8 mouse cellular contexts compared by ENCODE assay signal in the genomic region with DNA sequence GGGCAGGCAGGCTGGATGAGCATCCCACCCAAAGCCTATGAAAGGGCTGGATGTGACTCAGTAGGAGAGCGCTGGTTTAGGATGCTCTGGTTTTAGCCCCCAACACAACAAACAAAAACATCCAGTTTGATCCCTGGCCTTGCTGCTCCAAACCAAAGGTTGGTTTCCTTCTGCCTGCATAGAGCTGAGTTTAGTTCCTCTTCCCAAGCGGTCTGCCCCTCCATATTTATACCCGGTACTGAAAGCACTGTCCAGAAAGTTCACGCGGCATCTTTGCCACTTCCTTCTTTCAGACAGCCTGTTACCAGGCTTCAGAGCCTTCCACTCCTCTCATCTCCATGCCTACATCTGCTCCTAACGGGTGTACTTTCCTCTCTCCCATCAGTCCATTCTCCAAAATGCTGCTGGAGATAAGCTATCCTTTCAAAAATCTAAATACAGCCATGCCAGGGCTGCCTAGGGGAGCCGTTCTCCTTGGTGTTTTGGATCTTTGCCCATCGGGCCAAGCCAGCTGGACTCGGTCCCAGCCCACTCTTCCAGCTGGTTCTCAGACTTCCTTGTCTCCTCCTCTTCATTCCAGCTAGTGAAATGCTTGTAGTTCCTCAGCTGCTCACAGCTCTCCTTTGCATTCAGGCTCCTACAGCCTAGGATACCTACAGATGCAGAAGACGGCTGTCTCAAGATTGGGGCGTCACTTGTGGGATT. TPM values are rescaled to one million over a fixed set of nuclear protein-coding genes. Genes with fewer than 3 reads are reported as not detected.
DNase-seq lines count a peak whose midpoint lies in the region; ATAC-seq lines count a peak whose summit lies in the region.

No protein-coding gene starts in this region.

- DNase-seq in testis, postnatal 10 days (ENCODE audit: low spot score), result peak; percentile 60
- DNase-seq in testis, postnatal 14 days (ENCODE audit: low spot score), result no peak
- DNase-seq in cerebellum, adult 9-11 months, result peak; percentile 57
- DNase-seq in layer of hippocampus, adult 9-11 months, result peak; percentile 67
- DNase-seq in lung, postnatal 4 days, result peak; percentile 76 to 84
- DNase-seq in embryo, embryonic 9.5 days (ENCODE audit: extremely low spot score), result no peak

- no peaks in the 10 kb centered on the region for H3K36me3 ChIP-seq in heart, embryonic 13.5 days
- no peaks in the 10 kb centered on the region for H3K36me3 ChIP-seq in stomach, embryonic 16.5 days (ENCODE audit: control insufficient read depth, insufficient read depth, low read length)

- H3K27me3 ChIP-seq in heart, embryonic 13.5 days (replicated peaks), result no peaks in the 10 kb centered on the region
- H3K27me3 ChIP-seq in stomach, embryonic 16.5 days (ENCODE audit: control insufficient read depth, insufficient read depth, low read length), result no peaks in the 10 kb centered on the region

- no peak overlapping the region for H3K4me3 ChIP-seq in heart, embryonic 13.5 days
- H3K4me3 ChIP-seq in stomach, embryonic 16.5 days (replicated peaks; ENCODE audit: low read length), result no peak overlapping the region

- WGBS in heart, embryonic 13.5 days, result 63% methylated on average over 11 of the region's 11 CpGs
- WGBS in stomach, embryonic 16.5 days, result 50% methylated on average over 11 of the region's 11 CpGs

- H3K4me2 ChIP-seq in heart, embryonic 13.5 days, result no peak overlapping the region
- peak overlapping the region; percentile 17 for H3K4me2 ChIP-seq in stomach, embryonic 16.5 days (ENCODE audit: low read depth, low read length)

- no peaks in the 10 kb centered on the region for H3K9me3 ChIP-seq in heart, embryonic 13.5 days
- no peaks in the 10 kb centered on the region for H3K9me3 ChIP-seq in stomach, embryonic 16.5 days (replicated peaks; ENCODE audit: control insufficient read depth, low read length)

- ATAC-seq in heart, embryonic 13.5 days (ENCODE audit: extremely low read depth, insufficient number of reproducible peaks, low FRiP score, low TSS enrichment), result no peak
- no peak for ATAC-seq in stomach, embryonic 16.5 days (ENCODE audit: insufficient read depth, low FRiP score)

- H3K9ac ChIP-seq in heart, embryonic 13.5 days, result no peak overlapping the region
- no peak overlapping the region for H3K9ac ChIP-seq in stomach, embryonic 16.5 days (ENCODE audit: low read length)

- H3K27ac ChIP-seq in heart, embryonic 13.5 days (replicated peaks), result peak overlapping the region; percentile 13; the same call in 1 of the 2 replicates
- H3K27ac ChIP-seq in stomach, embryonic 16.5 days (ENCODE audit: low read length), result peak overlapping the region; percentile 72

- H3K4me1 ChIP-seq in heart, embryonic 13.5 days, result peaks cover 24% of the 10 kb centered on the region
- peaks cover 22% of the 10 kb centered on the region for H3K4me1 ChIP-seq in stomach, embryonic 16.5 days (ENCODE audit: control insufficient read depth, insufficient read depth, low read length)

RNA-seq across cellular contexts. Expression of gene Znrf2, which starts 5.0 kb away (rescaled TPM):
- 2.2 and 2.4 TPM in 2 replicates for polyA plus RNA-seq in heart, embryonic 13.5 days (2015; fragmentation: Nextera tagmentation; extraction: Ambion mirVana)
- polyA plus RNA-seq in stomach, embryonic 16.5 days (2015; fragmentation: Nextera tagmentation; extraction: Ambion mirVana), result 4.5 and 5.3 TPM in 2 replicates

Comparison
In these comparisons a context has a peak if more than half of its experiments do, and no peak if none do; other contexts are left out.
1. DNase-seq: peak in testis, postnatal 10 days (single experiment), cerebellum, adult 9-11 months (single experiment), layer of hippocampus, adult 9-11 months (single experiment) and lung, postnatal 4 days (2 of 2); none in testis, postnatal 14 days (single experiment) and embryo, embryonic 9.5 days (single experiment).